Mouse (Mus musculus) telencephalon, adult 2 months (tissue): Measurements from ENCODE around the gene Tbxa2r.

Experiments used
- DNase-seq: peaks from one replicate; pipeline ENCODE4 v3.0.0-alpha.2; 2011; ENCODE audit warnings: low read depth, low spot score

Tbxa2r gene

DNA sequence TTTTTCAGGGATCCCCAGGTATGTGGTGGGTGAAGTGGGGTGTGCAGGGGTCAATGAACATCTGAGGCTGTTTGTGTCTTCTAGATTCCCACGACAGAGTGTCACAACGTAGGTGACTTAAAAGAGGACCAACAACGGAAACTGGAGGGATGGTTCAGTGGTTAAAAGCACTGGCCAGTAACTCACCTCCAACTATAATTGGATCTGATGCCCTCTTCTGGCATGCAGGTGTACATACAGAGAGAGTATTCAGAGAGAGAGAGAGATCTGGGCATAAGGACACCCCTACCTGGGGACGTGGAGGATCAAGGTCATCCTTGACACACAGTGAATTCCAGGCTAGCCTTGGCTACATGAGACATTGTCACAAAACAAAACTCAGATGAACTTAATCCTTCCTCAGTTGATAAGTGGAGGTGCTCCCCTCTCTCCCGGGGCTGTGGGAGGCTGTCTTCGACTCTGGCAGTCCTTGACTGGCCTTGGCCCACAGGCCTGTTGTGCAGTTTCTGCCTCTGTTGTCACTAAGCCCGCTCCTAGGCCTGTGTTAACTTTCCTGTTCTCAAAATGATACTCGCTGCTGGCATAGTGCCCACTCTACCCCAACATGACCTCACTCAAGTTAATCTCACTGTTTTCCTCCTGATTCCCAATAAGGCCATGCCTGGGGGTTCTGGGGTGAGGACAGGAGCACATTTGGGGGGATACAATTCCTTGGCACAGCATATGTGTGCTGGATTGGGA, 16.1 kb downstream of the Tbxa2r start:
- DNase-seq = no peak

DNA sequence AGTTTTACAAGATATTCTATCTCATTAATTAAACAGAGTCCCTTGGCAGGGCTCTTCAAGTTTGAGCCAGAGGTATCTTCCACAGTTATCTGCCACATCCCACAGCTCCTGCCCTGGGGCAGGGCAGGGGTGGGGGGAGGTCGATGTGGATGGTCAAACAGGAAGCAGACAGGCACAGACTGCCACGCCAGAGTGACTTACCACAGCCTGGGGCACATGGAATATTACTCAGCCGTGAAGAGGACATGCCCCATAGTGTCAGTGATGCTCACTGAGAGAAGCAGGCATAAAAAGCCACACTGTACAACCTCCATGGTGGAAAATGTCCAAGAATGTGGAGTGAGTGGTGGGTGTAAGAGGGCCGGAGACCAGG, 16.6 kb downstream of the Tbxa2r start:
- DNase-seq = no peak

DNA sequence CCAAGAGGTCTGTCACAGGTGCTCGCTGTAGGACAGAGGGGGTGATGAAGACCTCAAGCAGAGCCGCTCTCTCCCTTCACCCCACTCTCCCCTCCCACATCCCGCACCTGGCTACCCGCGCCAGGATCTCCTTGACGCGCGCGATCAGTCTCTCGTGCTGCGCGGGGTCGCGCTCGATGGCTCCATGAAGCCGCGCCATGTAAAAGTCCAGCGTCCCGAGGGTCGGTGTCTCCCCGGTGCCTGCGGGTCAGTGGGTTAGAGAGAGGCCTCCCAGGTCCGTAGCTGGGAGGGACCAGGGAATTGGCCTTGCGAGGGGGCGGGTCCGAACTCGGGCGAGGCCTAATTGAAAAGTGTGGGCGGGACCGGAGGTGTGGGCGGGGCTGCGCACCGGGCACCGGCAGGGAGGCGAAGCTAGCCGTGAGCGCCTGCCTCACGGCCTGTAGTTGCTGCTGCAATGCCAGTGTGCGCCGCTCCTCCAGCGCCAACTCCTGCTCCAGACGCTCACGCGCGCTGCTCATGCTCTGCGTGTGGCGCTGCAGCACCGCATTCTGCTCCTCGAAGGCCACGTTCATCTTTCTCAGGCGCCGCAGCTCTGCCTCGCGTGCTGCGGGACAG, 18.0 kb downstream of the Tbxa2r start:
- DNase-seq = peak; percentile 40

- no peak for DNase-seq
These were observed 20.6 kb downstream of the Tbxa2r start for GRCm38 (mm10) chr10:81349146-81349545.

GRCm38 (mm10) chr10:81349961-81350350, 21.4 kb downstream of the Tbxa2r start:
- no peak for DNase-seq

DNA sequence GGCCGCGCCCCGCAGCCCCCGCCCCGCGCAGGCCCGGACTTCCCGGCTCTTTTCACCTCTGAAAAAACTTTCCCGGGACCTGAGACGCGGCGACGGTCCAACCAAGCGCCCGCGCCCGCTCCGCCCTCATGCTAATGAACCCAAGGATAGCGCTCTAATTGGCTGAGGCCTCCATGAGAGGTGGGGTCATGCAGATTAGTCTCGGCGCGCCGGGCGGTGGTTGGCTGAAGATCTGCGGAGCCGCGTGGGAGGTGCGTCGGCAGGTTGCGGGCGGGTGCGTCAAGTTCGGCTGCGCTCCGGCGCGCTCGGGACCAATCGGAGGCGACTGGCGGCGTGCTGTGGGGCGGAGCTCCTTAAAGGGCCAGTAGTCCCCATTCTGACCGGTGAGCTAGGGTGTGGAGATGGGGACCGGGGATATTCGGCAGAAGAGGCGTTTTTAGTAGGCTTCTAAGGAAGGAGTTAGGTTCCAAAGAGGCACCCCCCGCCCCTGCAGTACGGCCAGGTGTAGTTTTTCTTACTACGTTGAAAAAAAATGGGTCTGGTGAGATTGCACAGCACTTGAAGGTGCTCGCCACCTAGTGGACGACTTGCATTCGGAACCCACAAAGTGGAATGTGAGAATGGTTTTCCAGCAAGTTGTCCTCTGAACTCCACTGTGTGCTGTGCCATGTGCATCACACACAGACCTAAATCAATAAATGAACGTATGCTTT, 22.0 kb downstream of the Tbxa2r start, which contains the start of gene Hmg20b:
Gene Hmg20b (minus strand): TSS at position 130 of the 713 bp plus-strand sequence.
- peak; percentile 99 for DNase-seq

DNA sequence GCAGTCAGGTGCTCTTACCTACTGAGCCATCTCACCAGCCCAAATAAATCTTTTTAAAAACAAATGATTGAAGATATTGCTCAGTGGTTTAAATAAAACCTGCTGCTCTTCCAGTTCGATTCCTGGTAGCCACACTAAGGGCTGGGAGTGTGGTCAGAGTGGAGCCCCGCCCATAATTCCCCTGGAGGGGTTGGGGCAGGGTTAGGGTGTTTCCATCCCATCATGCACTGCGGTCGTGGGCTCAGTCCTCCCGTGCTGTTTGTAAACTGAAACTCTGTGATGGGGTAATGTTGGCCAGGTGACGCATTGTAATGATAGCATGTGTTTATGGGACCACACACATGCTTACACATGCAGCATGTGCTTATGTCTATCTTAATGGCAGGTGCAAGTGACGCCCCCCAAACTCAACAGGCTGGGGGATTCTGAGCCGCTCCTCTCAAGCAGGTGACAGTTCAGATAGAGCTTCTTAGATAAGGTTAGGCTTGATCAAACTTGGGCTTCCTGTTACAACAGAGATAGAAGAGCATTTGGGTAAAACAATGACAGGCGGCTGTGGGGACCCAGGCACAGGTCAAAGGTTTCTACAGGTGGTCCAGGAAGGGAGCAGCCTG, 23.3 kb downstream of the Tbxa2r start:
- DNase-seq = no peak

DNA sequence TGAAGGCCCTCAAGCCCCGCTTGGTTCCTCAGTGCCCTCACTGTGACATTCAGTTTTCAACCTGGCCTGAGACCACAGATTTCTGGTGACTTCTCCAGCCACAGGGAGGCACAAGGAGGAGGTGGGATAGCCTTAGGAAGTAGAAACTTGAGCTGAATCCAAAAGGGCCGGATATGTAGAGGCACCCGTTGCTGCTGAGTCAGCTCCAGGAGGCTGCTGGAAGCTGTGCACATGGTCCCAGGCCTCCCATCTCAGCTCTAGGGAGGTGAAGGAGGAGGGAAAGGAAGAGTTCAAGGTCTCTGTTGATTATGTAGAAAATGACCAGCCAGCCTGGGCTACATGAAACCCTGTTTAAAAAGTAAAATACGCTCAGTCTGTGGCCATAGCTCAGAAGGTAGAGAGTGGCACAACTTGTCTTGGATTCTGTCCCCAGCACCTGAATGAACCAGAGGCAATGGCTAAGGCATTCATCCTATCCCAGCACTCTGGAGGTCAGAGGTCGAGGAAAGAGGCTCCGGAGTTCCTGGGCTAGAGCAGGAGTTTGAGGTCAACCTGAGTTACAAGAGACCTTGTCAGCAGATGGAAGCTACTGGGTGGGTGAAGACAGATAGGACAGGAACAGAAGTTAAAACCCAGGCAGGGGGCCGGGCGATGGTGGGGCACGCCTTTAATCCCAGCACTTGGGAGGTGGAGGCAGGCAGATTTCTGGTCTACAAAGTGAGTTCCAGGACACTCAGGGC, 26.4 kb downstream of the Tbxa2r start:
- DNase-seq = no peak

DNA sequence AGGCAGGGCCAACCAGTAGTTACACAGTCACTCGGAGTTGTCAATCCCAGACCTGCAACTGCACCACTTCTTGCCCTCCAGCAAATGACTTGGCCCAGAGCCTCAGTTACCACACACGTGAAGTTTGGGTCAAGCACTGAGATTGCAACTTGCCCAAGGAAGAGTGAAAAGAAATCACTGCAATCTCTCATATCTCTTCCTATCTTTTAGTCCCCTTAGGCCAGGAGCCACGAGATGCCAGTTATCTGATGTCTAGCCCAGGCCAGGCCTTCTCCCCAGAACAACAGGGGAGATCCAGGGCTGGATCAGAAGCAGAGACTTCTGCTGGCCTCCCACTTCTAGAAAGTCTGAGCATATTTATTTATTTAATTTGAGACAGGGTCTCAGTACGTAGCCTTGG, 27.0 kb downstream of the Tbxa2r start:
- DNase-seq = no peak

DNA sequence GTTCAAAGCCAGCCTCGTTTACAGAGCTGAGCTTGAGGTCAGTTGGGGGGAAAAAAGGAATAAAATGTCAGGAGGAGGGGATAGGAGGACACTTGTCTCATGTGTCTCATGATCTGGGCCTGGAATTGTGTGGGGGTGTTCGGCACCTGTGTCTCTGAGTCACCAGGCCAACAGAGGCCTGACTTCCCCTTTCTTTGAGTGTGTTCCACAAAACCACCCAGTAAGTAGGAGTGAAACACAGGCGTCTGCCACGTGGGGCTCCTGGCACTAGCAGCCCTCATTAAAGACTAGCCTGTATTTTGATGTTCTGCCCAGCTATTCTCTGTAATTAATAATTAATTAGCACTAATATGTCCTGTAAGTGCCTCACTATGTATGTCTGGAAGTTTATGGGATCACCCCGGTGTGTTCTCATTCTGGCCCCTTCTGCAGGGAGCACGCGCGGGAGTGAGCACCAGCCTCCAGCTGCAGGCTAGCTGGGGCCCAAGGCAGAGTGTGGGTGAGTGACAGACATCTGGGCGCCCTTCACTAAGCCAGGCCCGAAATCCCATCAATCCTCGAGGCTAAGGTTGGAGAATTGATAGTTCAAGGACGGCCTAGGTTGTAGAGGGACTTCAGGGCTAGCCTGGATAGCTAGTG, 27.9 kb downstream of the Tbxa2r start:
- DNase-seq = no peak

DNA sequence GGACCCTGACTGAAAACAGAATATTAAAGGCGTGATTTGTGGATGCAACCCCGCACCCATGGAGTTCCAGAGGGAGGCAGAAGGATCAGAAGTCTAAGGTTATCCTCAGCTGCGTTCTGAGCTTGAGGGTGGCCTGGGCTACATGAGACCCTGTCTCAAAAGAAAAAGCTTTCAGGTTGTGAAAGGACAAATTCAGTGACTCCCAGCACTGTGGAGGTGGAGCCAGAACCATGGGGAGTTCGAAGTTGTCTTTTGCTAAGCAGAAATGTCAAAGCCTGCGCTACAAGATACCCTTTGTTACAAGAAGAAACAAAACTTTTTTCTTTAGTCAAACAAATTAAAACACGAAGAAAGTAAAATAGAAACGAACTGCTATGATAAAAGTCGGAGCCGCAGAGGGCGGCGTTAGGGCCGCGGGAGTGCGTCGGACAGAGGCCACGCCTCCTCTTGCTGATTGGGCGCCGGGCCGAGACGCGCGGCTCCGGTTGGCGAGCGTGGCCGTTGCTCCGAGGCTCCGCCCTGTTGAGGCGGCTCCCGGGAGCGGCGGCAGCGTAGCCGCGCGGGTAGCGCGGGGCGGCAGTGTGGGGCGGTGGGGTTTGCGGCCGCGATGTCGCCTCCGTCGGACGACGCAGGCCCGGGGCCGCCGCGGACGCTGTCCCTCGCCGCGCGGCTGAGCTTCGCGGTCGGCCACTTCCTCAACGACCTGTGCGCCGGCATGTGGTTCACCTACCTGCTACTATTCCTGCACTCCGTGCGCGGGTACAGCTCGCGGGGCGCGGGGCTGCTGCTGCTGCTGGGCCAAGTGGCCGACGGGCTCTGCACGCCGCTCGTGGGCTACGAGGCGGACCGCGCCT, 28.7 kb downstream of the Tbxa2r start, which contains the start of gene Mfsd12:
Gene Mfsd12 (plus strand): TSS at position 501 of the 854 bp plus-strand sequence.
- peak; percentile 69 for DNase-seq

GRCm38 (mm10) chr10:81358209-81358608, 29.7 kb downstream of the Tbxa2r start:
- no peak for DNase-seq

DNA sequence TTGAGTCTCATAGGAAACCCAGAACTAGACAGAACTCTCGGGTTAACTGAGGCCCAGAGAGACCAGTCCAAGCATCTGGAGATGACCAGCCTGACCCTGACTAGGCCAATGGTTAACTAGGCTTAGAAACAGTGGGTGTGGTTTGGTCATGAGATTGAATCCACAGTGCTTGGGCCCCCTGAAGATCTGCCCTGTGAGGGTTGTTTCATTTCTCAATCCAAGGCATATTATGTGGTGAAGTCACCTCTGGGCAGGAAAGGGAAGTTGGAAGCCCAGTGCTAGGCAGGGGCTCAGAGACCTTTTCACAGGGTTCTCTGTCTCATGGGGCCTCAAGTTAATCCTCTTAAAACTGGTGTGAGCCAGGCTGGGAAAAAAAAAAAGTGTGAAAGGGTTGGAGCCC, 30.3 kb downstream of the Tbxa2r start:
- DNase-seq = no peak

DNA sequence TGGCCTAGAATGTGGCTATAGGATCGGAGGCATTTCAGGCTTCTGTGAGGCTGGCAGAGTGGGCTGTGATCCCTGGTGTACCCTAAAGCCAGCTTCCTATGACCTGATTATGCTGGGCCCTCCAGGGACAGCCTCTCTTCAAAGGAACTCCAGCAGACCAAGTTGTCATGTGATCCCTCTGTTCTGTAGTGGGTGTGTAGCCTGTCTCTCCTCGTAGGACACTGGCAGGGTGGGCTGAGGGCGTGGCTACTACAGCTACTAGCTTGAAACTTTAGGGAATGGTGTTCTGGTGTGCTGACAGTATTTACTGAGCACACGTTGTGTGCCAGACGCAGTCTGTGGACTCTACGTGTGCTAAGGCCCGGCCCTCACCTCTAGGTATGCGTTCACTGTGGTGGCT, 32.2 kb downstream of the Tbxa2r start:
- DNase-seq = no peak

DNA sequence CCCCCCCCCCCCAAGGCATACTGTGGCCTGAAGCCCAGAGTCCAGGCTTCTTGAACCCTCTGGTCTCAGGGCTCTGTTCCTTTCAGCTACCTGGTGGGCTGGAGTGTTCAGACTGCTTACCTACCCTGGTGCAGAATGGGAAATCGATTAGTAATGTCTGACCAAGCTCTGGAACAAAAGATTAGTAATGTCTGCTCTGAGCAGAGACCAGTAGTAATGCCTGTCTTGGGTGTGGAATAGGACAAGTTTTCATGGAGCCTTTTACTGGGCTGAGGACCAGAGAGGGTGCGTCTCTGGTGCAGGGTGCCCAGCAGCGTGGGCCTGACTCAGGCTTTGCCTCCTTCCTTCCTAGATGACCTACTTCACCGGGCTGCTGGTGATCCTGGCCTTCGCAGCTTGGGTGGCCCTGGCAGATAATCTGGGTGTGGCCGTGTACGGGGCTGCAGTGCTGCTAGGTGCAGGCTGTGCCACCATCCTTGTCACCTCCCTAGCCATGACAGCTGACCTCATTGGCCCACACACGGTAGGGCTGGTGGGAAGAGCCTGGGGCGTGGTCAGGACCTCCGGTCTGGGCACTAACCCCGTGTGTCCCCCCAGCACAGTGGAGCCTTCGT, 33.9 kb downstream of the Tbxa2r start:
- DNase-seq = no peak

- DNase-seq = no peak
These were observed 35.2 kb downstream of the Tbxa2r start for GRCm38 (mm10) chr10:81363436-81364346.

DNA sequence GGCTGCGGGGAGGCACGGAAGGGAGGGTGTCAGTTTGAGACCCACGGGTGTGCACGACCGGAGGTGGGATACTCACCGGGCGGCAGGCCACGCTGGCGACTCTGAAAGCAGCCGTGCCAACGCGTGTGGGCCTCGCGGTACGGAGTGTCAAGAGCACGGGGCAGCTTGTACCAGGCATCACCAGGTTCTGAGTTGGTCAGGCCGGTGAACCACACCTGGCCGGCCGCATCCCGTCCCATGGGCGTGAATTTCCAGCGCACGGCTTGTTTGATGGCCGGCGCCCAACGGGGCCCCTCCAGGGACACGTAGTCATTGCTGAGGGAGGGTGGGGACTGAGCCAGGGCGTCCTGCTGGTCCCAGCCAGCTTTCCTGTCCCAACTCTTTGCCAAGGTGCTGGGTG, 36.1 kb downstream of the Tbxa2r start:
- DNase-seq = no peak

DNA sequence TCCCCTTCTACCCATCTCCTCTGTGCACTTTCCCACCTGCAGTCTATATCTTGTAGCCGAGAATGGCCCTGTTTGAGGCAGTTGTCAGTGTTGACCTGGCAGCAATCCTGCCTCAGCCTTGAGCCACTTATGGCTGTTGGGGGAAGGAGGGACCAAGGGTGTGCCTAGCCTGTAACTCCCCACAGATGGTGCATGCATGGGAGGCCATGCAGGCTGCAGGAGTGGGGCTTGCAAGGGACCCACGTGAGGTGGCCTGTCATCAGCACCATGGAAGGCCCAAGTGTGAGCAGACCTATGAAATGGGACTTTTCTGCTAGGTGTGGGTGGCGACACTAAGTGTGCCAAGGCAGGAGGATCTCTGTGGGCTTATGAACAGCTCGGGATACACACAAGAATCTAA, 36.5 kb downstream of the Tbxa2r start:
- DNase-seq = peak; percentile 52
